Mouse (Mus musculus): ENCODE measurements around the gene Ccdc141. TPM values are rescaled to one million over a fixed set of nuclear protein-coding genes. Genes with fewer than 3 reads are reported as not detected.

The Ccdc141 gene
- polyA plus RNA-seq, 1 experiment: 3.8 TPM

DNA sequence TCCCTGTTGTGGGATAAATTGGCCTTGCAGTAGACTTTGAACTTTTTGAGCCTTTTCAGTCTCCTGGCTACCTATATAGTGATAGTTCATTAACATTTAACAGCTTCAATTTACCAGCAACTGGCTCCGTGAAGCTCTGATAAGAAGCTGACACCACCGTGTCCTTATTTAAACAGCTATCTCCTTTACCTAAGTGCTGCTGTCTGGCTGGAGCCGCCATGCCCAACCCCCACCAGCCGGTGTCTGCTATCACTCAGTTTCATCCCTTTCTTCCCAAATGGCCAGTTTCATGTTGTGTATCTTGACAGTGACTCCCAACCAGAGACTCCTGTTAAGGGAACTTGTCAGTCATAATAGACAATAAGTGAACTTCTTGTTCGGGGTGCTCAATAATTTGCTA, 186.8 kb downstream of the Ccdc141 start:
- no peaks in the 10 kb centered on the region for H3K36me3 ChIP-seq (ENCODE audit: control insufficient read depth, insufficient read depth, low read length)
- H3K4me1 ChIP-seq (replicated peaks; ENCODE audit: control insufficient read depth, insufficient read depth, low read length): no peaks in the 10 kb centered on the region
- no peaks in the 10 kb centered on the region for H3K27me3 ChIP-seq (ENCODE audit: control insufficient read depth, insufficient read depth, low read length)
- DNase-seq: no peak
- TF ChIP-seq CTCF (IDR thresholded peaks at IDR 0.05; ENCODE audit: borderline replicate concordance, control insufficient read depth, extremely low read depth, insufficient read depth, low read length, poor library complexity): no peak
- TF ChIP-seq POLR2A (IDR thresholded peaks at IDR 0.05; ENCODE audit: control insufficient read depth, extremely low read depth, insufficient read depth, low read length, poor library complexity): no peak
- no peak overlapping the region for H3K27ac ChIP-seq (ENCODE audit: control insufficient read depth, insufficient read depth, low read length)
- no peak overlapping the region for H3K4me3 ChIP-seq (ENCODE audit: control insufficient read depth, insufficient read depth, low read length)
- WGBS: 83% methylated on average over 5 of the region's 5 CpGs

DNA sequence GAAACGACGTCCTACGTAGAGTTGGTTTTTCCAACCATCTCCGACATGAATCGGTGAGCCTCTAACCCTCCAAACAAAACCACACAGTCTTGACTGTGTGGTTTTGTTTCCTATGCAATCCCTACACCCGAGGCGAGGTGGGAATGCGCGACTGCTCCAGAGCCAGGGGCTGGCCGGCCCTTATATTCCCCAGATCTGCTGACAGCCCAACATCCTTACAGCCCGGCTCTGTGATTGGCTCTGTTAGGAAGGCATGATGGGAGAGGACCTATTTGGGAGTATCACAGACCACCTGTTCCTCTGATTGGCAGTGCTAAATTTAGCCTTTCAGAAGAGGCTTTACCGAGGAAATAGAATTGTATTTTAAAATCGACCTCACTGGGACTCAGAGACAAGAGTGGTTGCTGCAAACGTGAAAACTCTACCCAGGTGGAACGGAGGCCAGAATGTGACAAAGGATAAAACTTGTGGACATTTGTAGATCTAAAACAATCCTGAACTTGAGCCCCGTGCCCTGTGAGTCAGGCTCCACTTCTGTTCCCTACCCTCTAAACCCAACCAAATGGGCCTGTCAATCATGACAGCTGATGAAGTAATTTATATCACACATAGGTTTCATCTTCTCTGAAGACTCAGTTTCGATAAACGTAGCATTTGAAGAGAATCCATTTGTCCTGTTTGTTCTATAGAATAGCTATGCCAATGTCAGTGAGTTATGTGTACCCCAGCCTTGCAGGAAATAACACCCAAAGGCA, 187.9 kb downstream of the Ccdc141 start, which contains the start of gene Ttn:
TSS of gene Ttn (minus strand) at position 157 of the 755 bp plus-strand sequence.
- DNase-seq: no peak
- no peaks in the 10 kb centered on the region for H3K27me3 ChIP-seq (ENCODE audit: control insufficient read depth, insufficient read depth, low read length)
- no peaks in the 10 kb centered on the region for H3K4me1 ChIP-seq (replicated peaks; ENCODE audit: control insufficient read depth, insufficient read depth, low read length)
- no peak within 1 kb of the TSS for H3K4me3 ChIP-seq (ENCODE audit: control insufficient read depth, insufficient read depth, low read length)
- 82% methylated on average over 18 of the region's 18 CpGs for WGBS
- H3K36me3 ChIP-seq (ENCODE audit: control insufficient read depth, insufficient read depth, low read length): no peaks in the 10 kb centered on the region
- no peak within 1 kb of the TSS for H3K27ac ChIP-seq (ENCODE audit: control insufficient read depth, insufficient read depth, low read length)
- no peak for TF ChIP-seq CTCF (IDR thresholded peaks at IDR 0.05; ENCODE audit: borderline replicate concordance, control insufficient read depth, extremely low read depth, insufficient read depth, low read length, poor library complexity)
- no peak for TF ChIP-seq POLR2A (IDR thresholded peaks at IDR 0.05; ENCODE audit: control insufficient read depth, extremely low read depth, insufficient read depth, low read length, poor library complexity)

DNA sequence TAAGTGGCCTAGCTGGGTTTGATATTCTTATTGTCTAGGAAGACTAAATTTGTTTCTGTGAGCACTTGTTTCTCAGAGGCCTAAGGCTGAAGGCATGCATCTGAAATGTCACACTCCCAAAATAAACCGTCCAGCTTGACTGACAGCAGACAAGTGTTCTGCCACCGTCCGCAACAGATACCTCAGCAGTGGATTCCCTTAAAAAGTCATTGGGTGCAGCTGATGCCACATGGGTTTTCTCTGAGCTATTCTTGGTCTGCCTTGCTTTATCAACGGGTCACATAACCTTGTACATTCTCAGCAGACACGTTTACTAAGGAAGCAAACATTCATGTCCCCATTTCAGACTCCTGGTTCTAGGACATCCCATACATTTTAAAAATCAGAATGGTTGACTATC, 188.7 kb downstream of the Ccdc141 start:
- Histone ChIP-seq H3K4me1 (replicated peaks; ENCODE audit: control insufficient read depth, insufficient read depth, low read length) (no peaks in the 10 kb centered on the region), H3K27ac (ENCODE audit: control insufficient read depth, insufficient read depth, low read length) (no peak overlapping the region), H3K27me3 (ENCODE audit: control insufficient read depth, insufficient read depth, low read length) (no peaks in the 10 kb centered on the region), H3K36me3 (ENCODE audit: control insufficient read depth, insufficient read depth, low read length) (no peaks in the 10 kb centered on the region), H3K4me3 (ENCODE audit: control insufficient read depth, insufficient read depth, low read length) (no peak overlapping the region)
- no peak for DNase-seq
- 83% methylated on average over 5 of the region's 5 CpGs for WGBS
- TF ChIP-seq CTCF (IDR thresholded peaks at IDR 0.05; ENCODE audit: borderline replicate concordance, control insufficient read depth, extremely low read depth, insufficient read depth, low read length, poor library complexity) (no peak), POLR2A (IDR thresholded peaks at IDR 0.05; ENCODE audit: control insufficient read depth, extremely low read depth, insufficient read depth, low read length, poor library complexity) (no peak)

GRCm38 (mm10) chr2:76980146-76980545, 190.3 kb downstream of the Ccdc141 start:
- Histone ChIP-seq H3K27ac (ENCODE audit: control insufficient read depth, insufficient read depth, low read length) (no peak overlapping the region), H3K27me3 (ENCODE audit: control insufficient read depth, insufficient read depth, low read length) (no peaks in the 10 kb centered on the region), H3K36me3 (ENCODE audit: control insufficient read depth, insufficient read depth, low read length) (no peaks in the 10 kb centered on the region), H3K4me1 (replicated peaks; ENCODE audit: control insufficient read depth, insufficient read depth, low read length) (no peaks in the 10 kb centered on the region), H3K4me3 (ENCODE audit: control insufficient read depth, insufficient read depth, low read length) (no peak overlapping the region)
- TF ChIP-seq POLR2A (IDR thresholded peaks at IDR 0.05; ENCODE audit: control insufficient read depth, extremely low read depth, insufficient read depth, low read length, poor library complexity) (no peak), CTCF (IDR thresholded peaks at IDR 0.05; ENCODE audit: borderline replicate concordance, control insufficient read depth, extremely low read depth, insufficient read depth, low read length, poor library complexity) (no peak)
- peak; percentile 31 for DNase-seq
- 54% methylated on average over 9 of the region's 9 CpGs for WGBS

DNA sequence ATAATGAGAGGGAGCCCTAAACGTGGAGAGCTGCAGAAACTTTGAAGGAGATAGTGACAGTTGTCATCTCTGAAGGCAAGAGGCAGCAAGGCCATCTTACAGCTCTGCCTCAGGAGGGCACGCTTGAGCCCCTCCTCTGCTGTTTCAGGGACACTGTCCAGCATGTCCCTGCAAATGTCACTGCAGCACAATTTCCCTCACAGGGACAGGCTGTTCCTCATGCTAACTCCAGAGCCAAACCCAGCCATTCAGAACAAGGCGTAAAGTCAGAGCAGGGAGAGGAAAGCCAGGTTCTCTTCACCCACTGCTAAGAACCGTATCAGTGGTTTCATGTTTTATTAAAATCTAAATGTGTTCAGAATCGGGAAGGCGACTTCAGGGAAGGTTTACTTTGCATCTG, 192.8 kb downstream of the Ccdc141 start:
- Histone ChIP-seq H3K4me1 (replicated peaks; ENCODE audit: control insufficient read depth, insufficient read depth, low read length) (no peaks in the 10 kb centered on the region), H3K36me3 (ENCODE audit: control insufficient read depth, insufficient read depth, low read length) (no peaks in the 10 kb centered on the region), H3K4me3 (ENCODE audit: control insufficient read depth, insufficient read depth, low read length) (no peak overlapping the region), H3K27me3 (ENCODE audit: control insufficient read depth, insufficient read depth, low read length) (no peaks in the 10 kb centered on the region), H3K27ac (ENCODE audit: control insufficient read depth, insufficient read depth, low read length) (no peak overlapping the region)
- 87% methylated on average over 6 of the region's 6 CpGs for WGBS
- DNase-seq: no peak
- TF ChIP-seq CTCF (IDR thresholded peaks at IDR 0.05; ENCODE audit: borderline replicate concordance, control insufficient read depth, extremely low read depth, insufficient read depth, low read length, poor library complexity): no peak
- TF ChIP-seq POLR2A (IDR thresholded peaks at IDR 0.05; ENCODE audit: control insufficient read depth, extremely low read depth, insufficient read depth, low read length, poor library complexity): no peak

GRCm38 (mm10) chr2:76972051-76972450, 198.4 kb downstream of the Ccdc141 start:
- H3K27ac ChIP-seq (ENCODE audit: control insufficient read depth, insufficient read depth, low read length): no peak overlapping the region
- no peaks in the 10 kb centered on the region for H3K36me3 ChIP-seq (ENCODE audit: control insufficient read depth, insufficient read depth, low read length)
- no peaks in the 10 kb centered on the region for H3K27me3 ChIP-seq (ENCODE audit: control insufficient read depth, insufficient read depth, low read length)
- DNase-seq: no peak
- TF ChIP-seq CTCF (IDR thresholded peaks at IDR 0.05; ENCODE audit: borderline replicate concordance, control insufficient read depth, extremely low read depth, insufficient read depth, low read length, poor library complexity) (no peak), POLR2A (IDR thresholded peaks at IDR 0.05; ENCODE audit: control insufficient read depth, extremely low read depth, insufficient read depth, low read length, poor library complexity) (no peak)
- 75% methylated on average over 4 of the region's 4 CpGs for WGBS
- H3K4me1 ChIP-seq (replicated peaks; ENCODE audit: control insufficient read depth, insufficient read depth, low read length): no peaks in the 10 kb centered on the region
- no peak overlapping the region for H3K4me3 ChIP-seq (ENCODE audit: control insufficient read depth, insufficient read depth, low read length)
